In the genomic region with DNA sequence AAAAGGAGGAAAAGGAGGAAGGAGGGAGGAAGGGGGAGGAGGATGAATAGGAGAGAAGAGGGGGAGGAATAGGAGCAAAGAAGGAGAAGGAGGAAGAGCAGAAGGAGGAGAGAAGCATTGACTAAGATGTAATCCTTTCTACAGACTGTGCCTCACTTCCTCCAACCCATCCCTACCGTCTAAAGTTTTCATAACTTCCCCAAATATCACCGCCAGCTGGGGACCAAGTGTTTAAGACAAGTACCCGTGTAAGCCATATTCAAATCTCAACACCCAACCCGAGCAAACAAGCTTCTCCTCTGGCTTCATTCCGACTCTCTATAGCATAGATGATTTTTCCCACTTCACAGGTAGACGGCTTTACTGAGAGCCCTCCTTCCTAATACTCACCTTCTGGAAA, we compare ENCODE assay signal across 18 mouse cellular contexts.
DNase-seq lines count a peak whose midpoint lies in the region; ATAC-seq and TF ChIP-seq lines count a peak whose summit lies in the region.
"Had no signal": no experiment of that assay in that cellular context is flagged by ENCODE, and none has a peak within 500 bp of the region (broad histone marks: within the 10 kb centered on the region; RNA-seq: fewer than 3 reads in every experiment).

No protein-coding gene starts in this region.

- peak overlapping the region; percentile 67 for H3K27ac ChIP-seq in liver, embryonic 12.5 days
- peak overlapping the region; percentile 96 for H3K27ac ChIP-seq in bone marrow macrophage, adult 2 months (ENCODE audit: insufficient read depth, low read depth, low read length)
- H3K27ac ChIP-seq in left cerebral cortex, adult 2 months: no peak overlapping the region
- H3K27ac ChIP-seq in hindbrain, embryonic 13.5 days: no peak overlapping the region
- H3K27ac ChIP-seq: embryonic facial prominence, embryonic 12.5 days; heart, embryonic 13.5 days; hindbrain, embryonic 14.5 days; limb, embryonic 12.5 days; neural tube, embryonic 15.5 days had no signal

- 55% methylated on average over 6 of the region's 6 CpGs for WGBS in liver, embryonic 12.5 days (ENCODE audit: insufficient replicate concordance)
- 96% methylated on average over 6 of the region's 6 CpGs for WGBS in hindbrain, embryonic 13.5 days

- intact Hi-C loops in left cerebral cortex, adult 2 months (cut with DNase I): no loop called here

- no peak overlapping the region for H3K9ac ChIP-seq in liver, embryonic 12.5 days
- H3K9ac ChIP-seq in hindbrain, embryonic 13.5 days: no peak overlapping the region
- H3K9ac ChIP-seq: embryonic facial prominence, embryonic 12.5 days; heart, embryonic 13.5 days; hindbrain, embryonic 14.5 days; limb, embryonic 12.5 days; neural tube, embryonic 15.5 days had no signal

- no peaks in the 10 kb centered on the region for H3K27me3 ChIP-seq in liver, embryonic 12.5 days (replicated peaks)
- H3K27me3 ChIP-seq in hindbrain, embryonic 13.5 days: no peaks in the 10 kb centered on the region
- H3K27me3 ChIP-seq: embryonic facial prominence, embryonic 12.5 days; heart, embryonic 13.5 days; limb, embryonic 12.5 days; neural tube, embryonic 15.5 days had no signal

- TF ChIP-seq CTCF in bone marrow macrophage, adult 2 months (IDR thresholded peaks at IDR 0.05; ENCODE audit: low read depth, low read length): no peak
- no peak for TF ChIP-seq CTCF in left cerebral cortex, adult 2 months (IDR thresholded peaks at IDR 0.05)

- no peak for ATAC-seq in liver, embryonic 12.5 days
- ATAC-seq in megakaryocyte, adult 5-6 weeks (ENCODE audit: poor library complexity, severe bottlenecking): peak; percentile 47
- no peak for ATAC-seq in hindbrain, embryonic 13.5 days (ENCODE audit: low FRiP score)
- ATAC-seq: activated CD4-positive, CD25-positive, alpha-beta regulatory T cell, adult 4 months had no signal

- H3K4me3 ChIP-seq in liver, embryonic 12.5 days: no peak overlapping the region
- no peak overlapping the region for H3K4me3 ChIP-seq in bone marrow macrophage, adult 2 months (ENCODE audit: insufficient read depth, low read length)
- no peak overlapping the region for H3K4me3 ChIP-seq in left cerebral cortex, adult 2 months
- no peak overlapping the region for H3K4me3 ChIP-seq in hindbrain, embryonic 13.5 days
- H3K4me3 ChIP-seq: embryonic facial prominence, embryonic 12.5 days; heart, embryonic 13.5 days; limb, embryonic 12.5 days; neural tube, embryonic 15.5 days had no signal

- peaks cover 32% of the 10 kb centered on the region for H3K4me1 ChIP-seq in liver, embryonic 12.5 days
- peaks cover 44% of the 10 kb centered on the region for H3K4me1 ChIP-seq in bone marrow macrophage, adult 2 months (ENCODE audit: control insufficient read depth, insufficient read depth, low read length)
- no peaks in the 10 kb centered on the region for H3K4me1 ChIP-seq in hindbrain, embryonic 13.5 days (replicated peaks)
- H3K4me1 ChIP-seq: neural tube, embryonic 15.5 days had no signal

- no peaks in the 10 kb centered on the region for H3K9me3 ChIP-seq in liver, embryonic 12.5 days (replicated peaks)
- H3K9me3 ChIP-seq in hindbrain, embryonic 13.5 days: no peaks in the 10 kb centered on the region
- H3K9me3 ChIP-seq: embryonic facial prominence, embryonic 12.5 days; heart, embryonic 13.5 days; limb, embryonic 12.5 days; neural tube, embryonic 15.5 days had no signal

- no peak for TF ChIP-seq POLR2A in bone marrow macrophage, adult 2 months (IDR thresholded peaks at IDR 0.05; ENCODE audit: borderline replicate concordance, low read depth, low read length)

- DNase-seq in liver: no peak
- DNase-seq in 416B (ENCODE audit: low read depth): peak; percentile 73
- DNase-seq in left cerebral cortex, adult 2 months (ENCODE audit: extremely low spot score in 1 of 2, low spot score in 2 of 2): no peak
- no peak for DNase-seq in cerebellum, postnatal 36 days
- DNase-seq: gastrocnemius, postnatal 25 days; kidney, adult 11 months; kidney, postnatal 4 days; lung, postnatal 14 days had no signal

- no peak overlapping the region for H3K4me2 ChIP-seq in liver, embryonic 12.5 days
- no peak overlapping the region for H3K4me2 ChIP-seq in hindbrain, embryonic 13.5 days
- H3K4me2 ChIP-seq: embryonic facial prominence, embryonic 12.5 days; heart, embryonic 13.5 days; hindbrain, embryonic 14.5 days; limb, embryonic 12.5 days; neural tube, embryonic 15.5 days had no signal

- no peaks in the 10 kb centered on the region for H3K36me3 ChIP-seq in liver, embryonic 12.5 days
- no peaks in the 10 kb centered on the region for H3K36me3 ChIP-seq in hindbrain, embryonic 13.5 days
- H3K36me3 ChIP-seq: embryonic facial prominence, embryonic 12.5 days; heart, embryonic 13.5 days; limb, embryonic 12.5 days; neural tube, embryonic 15.5 days had no signal

Comparison
In these comparisons a context has a peak if more than half of its experiments do, and no peak if none do; other contexts are left out.
1. H3K27ac ChIP-seq: peak in liver, embryonic 12.5 days (single experiment) and bone marrow macrophage, adult 2 months (single experiment); none in left cerebral cortex, adult 2 months (single experiment) and hindbrain, embryonic 13.5 days (single experiment).